Mouse (Mus musculus): ENCODE results near the gene Timm22.

DNA sequence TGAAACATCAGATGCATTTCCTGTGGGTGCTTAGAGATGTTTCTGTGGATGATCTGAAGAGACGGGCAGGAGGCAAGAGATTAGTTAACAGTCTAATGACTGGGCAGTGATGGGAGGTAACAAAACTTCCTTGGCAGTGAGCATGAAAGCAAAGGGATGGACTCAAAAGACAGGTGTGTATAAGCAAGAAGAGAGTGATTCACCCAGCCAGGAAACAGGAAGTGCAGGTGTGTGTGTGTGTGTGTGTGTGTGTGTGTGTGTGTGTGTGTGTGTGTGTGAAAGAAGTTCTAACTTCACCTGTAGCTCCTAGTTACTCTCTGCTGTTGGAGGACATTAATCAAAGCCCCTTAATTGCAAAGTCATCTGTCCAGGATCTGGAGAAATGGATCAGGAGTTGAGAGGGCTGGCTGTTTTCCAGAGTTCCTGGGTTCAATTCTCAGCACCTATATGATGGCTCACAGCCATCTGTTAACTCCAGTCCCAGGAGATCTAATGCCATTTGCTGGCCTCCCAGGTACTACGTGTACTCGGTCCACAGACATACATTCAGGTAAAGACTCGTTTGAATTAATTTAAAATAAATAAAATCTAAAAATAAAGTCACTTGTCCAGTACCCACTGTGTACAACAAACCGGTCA is 1.0 kb upstream of the Timm22 start:
- TF ChIP-seq CTCF (IDR thresholded peaks at IDR 0.05; ENCODE audit: low read depth, low read length) (no peak), TAL1 (conservative IDR thresholded peaks at IDR 0.05; ENCODE audit: low read depth, low read length) (no peak), GATA1 (IDR thresholded peaks at IDR 0.05; ENCODE audit: borderline replicate concordance, low read length) (no peak)

Data from G1E (cell line).